Mouse (Mus musculus) heart, embryonic 14.5 days (tissue): ENCODE measurements at regions not wholly inside any gene's neighbourhood (a gene's known extent, or its start where the extent isn't known, plus 50 kb on each side); places are given as distances from the start of the nearest gene placed in this dataset.

Source experiments
- ATAC-seq: fragments of 200-750 bp; cut with Nextera tagmentation; 2 replicates; pipeline ENCODE4 v1.8.0; 2017; ENCODE audit warnings: low read depth, moderate TSS enrichment; ENCODE audit not compliant: insufficient number of reproducible peaks, insufficient read depth, low FRiP score
- H3K27ac ChIP-seq, 2 experiments: fragments of 200-500 bp in 1 of 2; fragments of 300-500 bp in 1 of 2; sonication (generic) in 1 of 2; replicated peaks in 1 of 2; 2 replicates each; pipeline ENCODE4 v1.5.1; 2012 to 2014; ENCODE audit warnings: low read depth in 2 of 2, low read length in 2 of 2, control low read depth in 1 of 2, mild to moderate bottlenecking in 1 of 2, mixed read lengths in 1 of 2; ENCODE audit not compliant: control insufficient read depth in 1 of 2, insufficient read depth in 1 of 2
- H3K27me3 ChIP-seq: fragments of 300-500 bp; sonication (generic); 2 replicates; pipeline ENCODE4 v1.6.1; 2014; ENCODE audit warnings: mild to moderate bottlenecking, low read length, control low read depth; ENCODE audit not compliant: control insufficient read depth, insufficient read depth
- H3K36me3 ChIP-seq: fragments of 300-500 bp; sonication (generic); 2 replicates; pipeline ENCODE4 v1.6.1; 2014; ENCODE audit warnings: mild to moderate bottlenecking, control low read depth, low read length, mixed read lengths; ENCODE audit not compliant: control insufficient read depth, insufficient read depth
- H3K4me1 ChIP-seq, 2 experiments: fragments of 200-500 bp in 1 of 2; fragments of 300-500 bp in 1 of 2; sonication (generic) in 1 of 2; 2 replicates each; pipeline ENCODE4 v1.6.1; 2012 to 2014; ENCODE audit warnings: low read length in 2 of 2, control low read depth in 1 of 2, mixed read lengths in 1 of 2; ENCODE audit not compliant: control insufficient read depth in 2 of 2, insufficient read depth in 2 of 2
- H3K4me2 ChIP-seq: fragments of 300-500 bp; sonication (generic); 2 replicates; pipeline ENCODE4 v1.6.1; 2014; ENCODE audit warnings: mild to moderate bottlenecking, low read length
- H3K4me3 ChIP-seq, 2 experiments: fragments of 200-500 bp in 1 of 2; fragments of 300-500 bp in 1 of 2; sonication (generic) in 1 of 2; 2 replicates each; pipeline ENCODE4 v1.5.1; 2012 to 2014; ENCODE audit warnings: low read length in 2 of 2, mild to moderate bottlenecking in 2 of 2, control low read depth in 1 of 2, low read depth in 1 of 2, moderate library complexity in 1 of 2; ENCODE audit not compliant: control insufficient read depth in 1 of 2, insufficient read depth in 1 of 2
- H3K9ac ChIP-seq: fragments of 300-500 bp; sonication (generic); 2 replicates; pipeline ENCODE4 v1.6.1; 2014; ENCODE audit warnings: mild to moderate bottlenecking, low read length
- H3K9me3 ChIP-seq: fragments of 300-500 bp; sonication (generic); 2 replicates; pipeline ENCODE4 v1.6.1; 2016; ENCODE audit warnings: low read length, control low read depth; ENCODE audit not compliant: control insufficient read depth
- WGBS: fragments of 180-500 bp; shearing (Covaris S2); extraction: QIAGEN DNeasy Blood & Tissue Kit; methylation state at CpG from one replicate; pipeline ENCODE4 v1.1.7; 2014; 5-methylcytosine and 5-hydroxymethylcytosine counted together

GRCm38 (mm10) chr3:50999745-51000144 lies 224.5 kb upstream of the Noct start:
- Histone ChIP-seq H3K9me3 (no peaks in the 10 kb centered on the region), H3K27me3 (no peaks in the 10 kb centered on the region), H3K27ac (no peak overlapping the region), H3K4me1 (no peaks in the 10 kb centered on the region), H3K36me3 (no peaks in the 10 kb centered on the region), H3K9ac (no peak overlapping the region), H3K4me2 (no peak overlapping the region), H3K4me3 (no peak overlapping the region)
- 70% methylated on average over 3 of the region's 3 CpGs for WGBS
- no peak for ATAC-seq

GRCm38 (mm10) chr3:51000938-51001337 lies 223.3 kb upstream of the Noct start:
- no peaks in the 10 kb centered on the region for H3K4me1 ChIP-seq
- no peak overlapping the region for H3K4me3 ChIP-seq
- H3K9me3 ChIP-seq = no peaks in the 10 kb centered on the region
- no peak overlapping the region for H3K9ac ChIP-seq
- 93% methylated on average over 7 of the region's 7 CpGs for WGBS
- no peaks in the 10 kb centered on the region for H3K27me3 ChIP-seq
- H3K36me3 ChIP-seq = no peaks in the 10 kb centered on the region
- no peak overlapping the region for H3K4me2 ChIP-seq
- H3K27ac ChIP-seq = no peak overlapping the region
- ATAC-seq = no peak

GRCm38 (mm10) chr3:51002662-51003061 lies 221.6 kb upstream of the Noct start:
- no peak overlapping the region for H3K4me3 ChIP-seq
- no peaks in the 10 kb centered on the region for H3K36me3 ChIP-seq
- no peak overlapping the region for H3K4me2 ChIP-seq
- 77% methylated on average over 6 of the region's 6 CpGs for WGBS
- H3K9me3 ChIP-seq = no peaks in the 10 kb centered on the region
- H3K27me3 ChIP-seq = no peaks in the 10 kb centered on the region
- H3K27ac ChIP-seq = no peak overlapping the region
- H3K4me1 ChIP-seq = no peaks in the 10 kb centered on the region
- H3K9ac ChIP-seq = no peak overlapping the region
- ATAC-seq = no peak

- no peak for ATAC-seq
- WGBS = 87% methylated on average over 8 of the region's 8 CpGs
- no peak overlapping the region for H3K27ac ChIP-seq
- no peaks in the 10 kb centered on the region for H3K9me3 ChIP-seq
- no peaks in the 10 kb centered on the region for H3K36me3 ChIP-seq
- no peaks in the 10 kb centered on the region for H3K4me1 ChIP-seq
- H3K4me2 ChIP-seq = no peak overlapping the region
- no peaks in the 10 kb centered on the region for H3K27me3 ChIP-seq
- no peak overlapping the region for H3K4me3 ChIP-seq
- H3K9ac ChIP-seq = no peak overlapping the region
These were observed 220.6 kb upstream of the Noct start for GRCm38 (mm10) chr3:51003506-51004170.

- WGBS = 63% methylated on average over 1 of the region's 1 CpGs
- no peak for ATAC-seq
- Histone ChIP-seq H3K4me2 (no peak overlapping the region), H3K36me3 (no peaks in the 10 kb centered on the region), H3K9ac (no peak overlapping the region), H3K9me3 (no peaks in the 10 kb centered on the region), H3K4me1 (no peaks in the 10 kb centered on the region), H3K4me3 (no peak overlapping the region), H3K27me3 (no peaks in the 10 kb centered on the region), H3K27ac (no peak overlapping the region)
These were observed 220.0 kb upstream of the Noct start for GRCm38 (mm10) chr3:51004216-51004615.

- no peak overlapping the region for H3K27ac ChIP-seq
- H3K4me1 ChIP-seq = no peaks in the 10 kb centered on the region
- no peak overlapping the region for H3K4me3 ChIP-seq
- no peaks in the 10 kb centered on the region for H3K27me3 ChIP-seq
- no peaks in the 10 kb centered on the region for H3K36me3 ChIP-seq
- 84% methylated on average over 5 of the region's 5 CpGs for WGBS
- no peaks in the 10 kb centered on the region for H3K9me3 ChIP-seq
- ATAC-seq = no peak
- H3K4me2 ChIP-seq = no peak overlapping the region
- no peak overlapping the region for H3K9ac ChIP-seq
These were observed 215.1 kb upstream of the Noct start for GRCm38 (mm10) chr3:51009098-51009497.

- no peaks in the 10 kb centered on the region for H3K36me3 ChIP-seq
- no peak overlapping the region for H3K4me3 ChIP-seq
- no peak for ATAC-seq
- no peak overlapping the region for H3K27ac ChIP-seq
- no peaks in the 10 kb centered on the region for H3K9me3 ChIP-seq
- no peaks in the 10 kb centered on the region for H3K27me3 ChIP-seq
- no peak overlapping the region for H3K9ac ChIP-seq
- no peaks in the 10 kb centered on the region for H3K4me1 ChIP-seq
- H3K4me2 ChIP-seq = no peak overlapping the region
- 74% methylated on average over 10 of the region's 10 CpGs for WGBS
These were observed 204.4 kb upstream of the Noct start for GRCm38 (mm10) chr3:51019650-51020346.

- no peak overlapping the region for H3K27ac ChIP-seq
- H3K4me1 ChIP-seq = no peaks in the 10 kb centered on the region
- 43% methylated on average over 6 of the region's 6 CpGs for WGBS
- no peaks in the 10 kb centered on the region for H3K9me3 ChIP-seq
- no peaks in the 10 kb centered on the region for H3K36me3 ChIP-seq
- H3K4me3 ChIP-seq = no peak overlapping the region
- no peak for ATAC-seq
- no peaks in the 10 kb centered on the region for H3K27me3 ChIP-seq
- no peak overlapping the region for H3K9ac ChIP-seq
- no peak overlapping the region for H3K4me2 ChIP-seq
These were observed 199.6 kb upstream of the Noct start for GRCm38 (mm10) chr3:51024655-51025054.
